Mouse (Mus musculus) olfactory bulb, adult 2 months (tissue): ENCODE measurements around the gene Nav3.

Experiments used
- CTCF ChIP-seq: fragments of 200-500 bp; IDR thresholded peaks from 2 replicates; pipeline ENCODE4 v1.5.1; 2012; ENCODE audit warnings: low read depth, mild to moderate bottlenecking, low read length, moderate library complexity; ENCODE audit not compliant: insufficient read depth
- POLR2A ChIP-seq: fragments of 200-500 bp; IDR thresholded peaks from 2 replicates; pipeline ENCODE4 v1.6.1; 2012; ENCODE audit warnings: mild to moderate bottlenecking, low read depth, low read length, moderate library complexity; ENCODE audit not compliant: insufficient read depth

- TF ChIP-seq POLR2A (no peak), CTCF (no peak)
Measured at GRCm38 (mm10) chr10:110072355-110072754, 383.6 kb downstream of the Nav3 start.
